ENCODE assay signal across 18 mouse cellular contexts in genomic region chr6:100500741-100501140, GRCm38 (mm10).
DNase-seq lines count a peak whose midpoint lies in the region; ATAC-seq and TF ChIP-seq lines count a peak whose summit lies in the region.
"Had no signal": no experiment of that assay in that cellular context is flagged by ENCODE, and none has a peak within 500 bp of the region (broad histone marks: within the 10 kb centered on the region; RNA-seq: fewer than 3 reads in every experiment).

No protein-coding gene starts in this region.

- no peak for TF ChIP-seq CTCF in heart, postnatal 0 days (IDR thresholded peaks at IDR 0.05; ENCODE audit: low read depth)

- intact Hi-C loops in gastrocnemius, postnatal 14 days (cut with DNase I; ENCODE audit: low total_unique reads) = no loop called here

- H3K9ac ChIP-seq in neural tube, embryonic 14.5 days (replicated peaks; ENCODE audit: low read depth, low read length) = no peak overlapping the region
- no peak overlapping the region for H3K9ac ChIP-seq in heart, postnatal 0 days (replicated peaks; ENCODE audit: low read depth, low read length)
- no peak overlapping the region for H3K9ac ChIP-seq in midbrain, embryonic 11.5 days (ENCODE audit: low read length)
- H3K9ac ChIP-seq: forebrain, postnatal 0 days; hindbrain, embryonic 13.5 days; intestine, embryonic 15.5 days; limb, embryonic 12.5 days; liver, embryonic 14.5 days; neural tube, embryonic 13.5 days had no signal

- no peak overlapping the region for H3K4me3 ChIP-seq in neural tube, embryonic 14.5 days (ENCODE audit: low read depth, low read length)
- H3K4me3 ChIP-seq in heart, postnatal 0 days (ENCODE audit: low read depth, low read length) = no peak overlapping the region
- H3K4me3 ChIP-seq in midbrain, embryonic 11.5 days (ENCODE audit: low read depth, low read length) = no peak overlapping the region
- H3K4me3 ChIP-seq: hindbrain, embryonic 13.5 days; intestine, embryonic 15.5 days; limb, embryonic 12.5 days; neural tube, embryonic 13.5 days had no signal

- no peaks in the 10 kb centered on the region for H3K36me3 ChIP-seq in neural tube, embryonic 14.5 days (ENCODE audit: control insufficient read depth, insufficient read depth, low read length)
- H3K36me3 ChIP-seq in heart, postnatal 0 days (replicated peaks; ENCODE audit: control insufficient read depth, insufficient read depth, low read length) = no peaks in the 10 kb centered on the region
- H3K36me3 ChIP-seq in midbrain, embryonic 11.5 days (ENCODE audit: control insufficient read depth, insufficient read depth, low read length) = no peaks in the 10 kb centered on the region
- H3K36me3 ChIP-seq: hindbrain, embryonic 13.5 days; intestine, embryonic 15.5 days; limb, embryonic 12.5 days; neural tube, embryonic 13.5 days had no signal

- peak; percentile 16 for DNase-seq in gastrocnemius, postnatal 14 days
- DNase-seq in gastrocnemius, postnatal 10 days = no peak
- no peak for DNase-seq in neural tube, embryonic 10.5 days (ENCODE audit: extremely low spot score, low spot score)
- DNase-seq in heart, postnatal 0 days (ENCODE audit: low spot score) = no peak
- no peak for DNase-seq in midbrain, embryonic 11.5 days (ENCODE audit: low spot score, missing footprints)
- no peak for DNase-seq in spleen, postnatal 14 days (ENCODE audit: low spot score in 2 of 2)
- DNase-seq: adrenal gland, postnatal 14 days; cerebellum, adult 8-10 months; forebrain, postnatal 0 days; right cerebral cortex, adult 18-20 months; thymus, postnatal 4 days had no signal

- ATAC-seq in neural tube, embryonic 14.5 days (ENCODE audit: low read depth) = no peak
- peak; percentile 35 for ATAC-seq in heart, postnatal 0 days (ENCODE audit: insufficient read depth, low read depth)
- no peak for ATAC-seq in midbrain, embryonic 11.5 days (ENCODE audit: low FRiP score)
- ATAC-seq: forebrain, postnatal 0 days; intestine, embryonic 15.5 days; lung, postnatal 0 days had no signal

- H3K9me3 ChIP-seq in neural tube, embryonic 14.5 days (ENCODE audit: control insufficient read depth, low read length) = no peaks in the 10 kb centered on the region
- no peaks in the 10 kb centered on the region for H3K9me3 ChIP-seq in heart, postnatal 0 days (replicated peaks; ENCODE audit: control insufficient read depth, low read length)
- H3K9me3 ChIP-seq in midbrain, embryonic 11.5 days (ENCODE audit: control insufficient read depth, low read length) = no peaks in the 10 kb centered on the region
- H3K9me3 ChIP-seq: hindbrain, embryonic 13.5 days; intestine, embryonic 15.5 days; limb, embryonic 12.5 days; neural tube, embryonic 13.5 days had no signal

- no peak overlapping the region for H3K4me2 ChIP-seq in neural tube, embryonic 14.5 days (ENCODE audit: low read depth, low read length)
- H3K4me2 ChIP-seq in heart, postnatal 0 days (ENCODE audit: low read depth, low read length) = no peak overlapping the region
- no peak overlapping the region for H3K4me2 ChIP-seq in midbrain, embryonic 11.5 days
- H3K4me2 ChIP-seq: hindbrain, embryonic 13.5 days; intestine, embryonic 15.5 days; limb, embryonic 12.5 days; neural tube, embryonic 13.5 days had no signal

- no peak for TF ChIP-seq EP300 in heart, postnatal 0 days (IDR thresholded peaks at IDR 0.05; ENCODE audit: low read depth)

- H3K4me1 ChIP-seq in neural tube, embryonic 14.5 days (ENCODE audit: control insufficient read depth, insufficient read depth, low read length) = no peaks in the 10 kb centered on the region
- H3K4me1 ChIP-seq in heart, postnatal 0 days (ENCODE audit: control insufficient read depth, insufficient read depth) = 0 out of 2 replicates have a peak, but pooled peaks cover 3% of the 10 kb centered on the region
- H3K4me1 ChIP-seq in midbrain, embryonic 11.5 days (ENCODE audit: control insufficient read depth, insufficient read depth, low read length) = peaks cover 11% of the 10 kb centered on the region

- H3K27me3 ChIP-seq in neural tube, embryonic 14.5 days (ENCODE audit: control insufficient read depth, insufficient read depth, low read length) = no peaks in the 10 kb centered on the region
- no peaks in the 10 kb centered on the region; the same call in 1 of the 2 replicates for H3K27me3 ChIP-seq in heart, postnatal 0 days (ENCODE audit: control insufficient read depth, insufficient read depth, low read length)
- H3K27me3 ChIP-seq in midbrain, embryonic 11.5 days (ENCODE audit: control insufficient read depth, insufficient read depth, low read length) = no peaks in the 10 kb centered on the region
- H3K27me3 ChIP-seq: intestine, embryonic 15.5 days had no signal

- 49% methylated on average over 2 of the region's 2 CpGs for WGBS in neural tube, embryonic 14.5 days
- 69% methylated on average over 2 of the region's 2 CpGs for WGBS in heart, postnatal 0 days
- WGBS in midbrain, embryonic 11.5 days = 34% methylated on average over 2 of the region's 2 CpGs

- peak overlapping the region; percentile 22; the same call in 1 of the 2 replicates for H3K27ac ChIP-seq in neural tube, embryonic 14.5 days (ENCODE audit: low read depth, low read length)
- no peak overlapping the region for H3K27ac ChIP-seq in heart, postnatal 0 days (ENCODE audit: low read depth)
- no peak overlapping the region for H3K27ac ChIP-seq in midbrain, embryonic 11.5 days (ENCODE audit: low read depth, low read length)
- H3K27ac ChIP-seq: hindbrain, embryonic 13.5 days; intestine, embryonic 15.5 days; limb, embryonic 12.5 days; liver, embryonic 14.5 days; neural tube, embryonic 13.5 days had no signal
